Mouse (Mus musculus) right cerebral cortex, postnatal 10 days (tissue): ENCODE measurements at regions not wholly inside any gene's neighbourhood (a gene's known extent, or its start where the extent isn't known, plus 50 kb on each side); places are given as distances from the start of the nearest gene placed in this dataset.
"Not testable (repeated sequence)": the region's sequence is repeated elsewhere in the genome, so short reads cannot be mapped to it uniquely, and the experiment has no call there.

Experiments used
- DNase-seq, 2 experiments: peaks; one replicate each; pipeline ENCODE4 v3.0.0; 2021; ENCODE audit warnings: low spot score in 2 of 2

- DNase-seq, result peak; percentile 51 to 57
Measured at GRCm38 (mm10) chr17:81319605-81320004, 122.0 kb upstream of the Gm11096 start.

GRCm38 (mm10) chr17:81316655-81317054 lies 124.9 kb upstream of the Gm11096 start:
- no peak for DNase-seq

GRCm38 (mm10) chr17:81305880-81306279 lies 135.7 kb upstream of the Gm11096 start:
- DNase-seq, result no peak

- DNase-seq, result no peak
Measured at GRCm38 (mm10) chr17:81304574-81304973, 137.0 kb upstream of the Gm11096 start.

GRCm38 (mm10) chr17:81302490-81302889 lies 139.1 kb upstream of the Gm11096 start:
- DNase-seq, result no peak

GRCm38 (mm10) chr17:81291829-81292228 lies 149.7 kb upstream of the Gm11096 start:
- DNase-seq, result no peak

- no peak for DNase-seq
Measured at GRCm38 (mm10) chr17:81282543-81282942, 159.0 kb upstream of the Gm11096 start.

- DNase-seq, result no peak
Measured at GRCm38 (mm10) chr17:81270235-81270634, 171.3 kb upstream of the Gm11096 start.

GRCm38 (mm10) chr17:81261957-81262356 lies 179.6 kb upstream of the Gm11096 start:
- no peak for DNase-seq

- no peak for DNase-seq
Measured at GRCm38 (mm10) chr17:81260036-81260435, 181.5 kb upstream of the Gm11096 start.

- no peak for DNase-seq
Measured at GRCm38 (mm10) chr17:81256106-81256505, 185.5 kb upstream of the Gm11096 start.

GRCm38 (mm10) chr17:81250748-81251147 lies 185.9 kb upstream of the Thumpd2 start:
- peak in 1 of 2 experiments; percentile 21 for DNase-seq

GRCm38 (mm10) chr17:81246156-81246555 lies 181.3 kb upstream of the Thumpd2 start:
- no peak for DNase-seq

- not testable (repeated sequence) for DNase-seq
Measured at GRCm38 (mm10) chr17:81231771-81232170, 166.9 kb upstream of the Thumpd2 start.

- no peak for DNase-seq
Measured at GRCm38 (mm10) chr17:81225281-81225680, 160.4 kb upstream of the Thumpd2 start.

- no peak for DNase-seq
Measured at GRCm38 (mm10) chr17:81221436-81221835, 156.6 kb upstream of the Thumpd2 start.

- no peak for DNase-seq
Measured at GRCm38 (mm10) chr17:81214844-81215243, 150.0 kb upstream of the Thumpd2 start.

- no peak for DNase-seq
Measured at GRCm38 (mm10) chr17:81212043-81212442, 147.2 kb upstream of the Thumpd2 start.

- DNase-seq, result no peak
Measured at GRCm38 (mm10) chr17:81210389-81210788, 145.5 kb upstream of the Thumpd2 start.

GRCm38 (mm10) chr17:81209323-81209722 lies 144.4 kb upstream of the Thumpd2 start:
- DNase-seq, result no peak

- DNase-seq, result no peak
Measured at GRCm38 (mm10) chr17:81201052-81201451, 136.2 kb upstream of the Thumpd2 start.

GRCm38 (mm10) chr17:81194006-81194405 lies 129.1 kb upstream of the Thumpd2 start:
- DNase-seq, result no peak

GRCm38 (mm10) chr17:81193230-81193871 lies 128.5 kb upstream of the Thumpd2 start:
- DNase-seq, result peak; percentile 86 to 89

GRCm38 (mm10) chr17:81189996-81190395 lies 125.1 kb upstream of the Thumpd2 start:
- DNase-seq, result peak; percentile 43 to 65
